Mouse (Mus musculus) heart, postnatal 25 days (tissue): ENCODE measurements around the gene Herc4. TPM values are rescaled to one million over a fixed set of nuclear protein-coding genes. Genes with fewer than 3 reads are reported as not detected.

ENCODE experiments used
- DNase-seq: peaks from one replicate; pipeline ENCODE4 v3.0.0; 2022; ENCODE audit warnings: low spot score
- intact Hi-C: fragments of 180-260 bp; cut with DNase I; formaldehyde crosslinking; loops from one replicate; pipeline ENCODE4 v1.15.1; 2025
- total RNA-seq, 2 experiments: library from RNA; stranded (reverse); gene quantifications; 2 replicates each; pipeline ENCODE4 v1.2.3; 2021

Gene Herc4
- 10 to 100 TPM; 31.4 to 34.6 TPM for total RNA-seq

- intact Hi-C loops, result loop anchor here (1.0 to 5.0 kb wide), 4 partner anchors 95 to 591 kb away; partner anchors contain the start of genes Ddx50, Dnajc12, Hnrnph3 and Pbld2
- peak; percentile 91 for DNase-seq
Observed at GRCm38 (mm10) chr10:63243493-63244054, at the start of gene Herc4. TSS of gene Herc4 (plus strand) at chr10:63243810.

GRCm38 (mm10) chr10:63199008-63199407, 44.6 kb upstream of the Herc4 start:
- DNase-seq, result no peak
- intact Hi-C loops, result loop anchor here (5.0 kb wide), 1 partner anchor 33 kb away; no protein-coding TSS in a partner anchor

GRCm38 (mm10) chr10:63201534-63201933, 42.1 kb upstream of the Herc4 start:
- intact Hi-C loops, result no loop called here
- DNase-seq, result no peak

GRCm38 (mm10) chr10:63203002-63203401, 40.6 kb upstream of the Herc4 start:
- DNase-seq, result no peak
- intact Hi-C loops, result no loop called here

GRCm38 (mm10) chr10:63203728-63204127, 39.9 kb upstream of the Herc4 start, which contains the start of gene Mypn:
TSS of gene Mypn (minus strand) at chr10:63203952.
- DNase-seq, result no peak
- intact Hi-C loops, result no loop called here

GRCm38 (mm10) chr10:63208871-63209270, 34.7 kb upstream of the Herc4 start:
- intact Hi-C loops, result no loop called here

GRCm38 (mm10) chr10:63221081-63221783, 22.4 kb upstream of the Herc4 start:
- DNase-seq, result no peak
- intact Hi-C loops, result no loop called here

More at GRCm38 (mm10) chr10:63208871-63209270, 34.7 kb upstream of the Herc4 start:
- DNase-seq, result no peak

- no peak for DNase-seq
- intact Hi-C loops, result no loop called here
Observed at GRCm38 (mm10) chr10:63224341-63224740, 19.3 kb upstream of the Herc4 start.

- no peak for DNase-seq
- intact Hi-C loops, result loop anchor here (5.0 kb wide), 1 partner anchor 33 kb away; no protein-coding TSS in a partner anchor
Observed at GRCm38 (mm10) chr10:63230266-63230665, 13.3 kb upstream of the Herc4 start.

- intact Hi-C loops, result loop anchor here (5.0 kb wide), 1 partner anchor 34 kb away; no protein-coding TSS in a partner anchor
- no peak for DNase-seq
Observed at GRCm38 (mm10) chr10:63230854-63231253, 12.8 kb upstream of the Herc4 start.

- no peak for DNase-seq
- intact Hi-C loops, result loop anchor here (5.0 kb wide), 1 partner anchor 34 kb away; no protein-coding TSS in a partner anchor
Observed at GRCm38 (mm10) chr10:63231630-63232029, 12.0 kb upstream of the Herc4 start.

GRCm38 (mm10) chr10:63234133-63234532, 9.5 kb upstream of the Herc4 start:
- no peak for DNase-seq
- intact Hi-C loops, result loop anchor here (5.0 kb wide), 1 partner anchor 37 kb away; no protein-coding TSS in a partner anchor

GRCm38 (mm10) chr10:63235889-63236288, 7.7 kb upstream of the Herc4 start:
- intact Hi-C loops, result no loop called here
- no peak for DNase-seq

GRCm38 (mm10) chr10:63236663-63237062, 6.9 kb upstream of the Herc4 start:
- intact Hi-C loops, result no loop called here
- DNase-seq, result no peak

GRCm38 (mm10) chr10:63237206-63237605, 6.4 kb upstream of the Herc4 start:
- no peak for DNase-seq
- intact Hi-C loops, result no loop called here

GRCm38 (mm10) chr10:63238090-63238489, 5.5 kb upstream of the Herc4 start:
- intact Hi-C loops, result no loop called here
- no peak for DNase-seq

- intact Hi-C loops, result loop anchor here (5.0 kb wide), 3 partner anchors 142 to 588 kb away; partner anchors contain the start of genes Ddx50, Dnajc12, Hnrnph3 and Pbld2
- no peak for DNase-seq
Observed at GRCm38 (mm10) chr10:63239848-63240247, 3.8 kb upstream of the Herc4 start.

- intact Hi-C loops, result loop anchor here (5.0 kb wide), 3 partner anchors 141 to 589 kb away; partner anchors contain the start of genes Ddx50, Dnajc12, Hnrnph3 and Pbld2
- no peak for DNase-seq
Observed at GRCm38 (mm10) chr10:63240868-63241271, 2.7 kb upstream of the Herc4 start.

- intact Hi-C loops, result loop anchor here (5.0 kb wide), 3 partner anchors 139 to 591 kb away; partner anchors contain the start of genes Ddx50, Dnajc12, Hnrnph3 and Pbld2
- no peak for DNase-seq
Observed at GRCm38 (mm10) chr10:63242798-63243435, 693 bp upstream of the Herc4 start.

GRCm38 (mm10) chr10:63244055-63244671, 553 bp downstream of the Herc4 start:
- no peak for DNase-seq
- intact Hi-C loops, result loop anchor here (1.0 to 5.0 kb wide), 4 partner anchors 94 to 592 kb away; partner anchors contain the start of genes Ddx50, Dnajc12, Hnrnph3 and Pbld2
